Comparison of ENCODE assay signal across 8 mouse cellular contexts in genomic region chr5:24452030-24452690, GRCm38 (mm10). TPM values are rescaled to one million over a fixed set of nuclear protein-coding genes. Genes with fewer than 3 reads are reported as not detected.
DNase-seq lines count a peak whose midpoint lies in the region; ATAC-seq and TF ChIP-seq lines count a peak whose summit lies in the region.

Agap3 (plus strand) TSS chr5:24452177.

- TF ChIP-seq CTCF in cerebellum, adult 2 months (IDR thresholded peaks at IDR 0.05; ENCODE audit: borderline replicate concordance, insufficient read depth, low read depth, low read length) = no peak

- peak within 1 kb of the TSS; percentile 96 for H3K4me2 ChIP-seq in hindbrain, embryonic 14.5 days (replicated peaks)
- H3K4me2 ChIP-seq in limb, embryonic 14.5 days (replicated peaks; ENCODE audit: low read depth, low read length, severe bottlenecking) = peak within 1 kb of the TSS; percentile 98
- peak within 1 kb of the TSS; percentile 95 for H3K4me2 ChIP-seq in midbrain, embryonic 16.5 days (ENCODE audit: low read length)

- peak; percentile 49 to 59 for DNase-seq in spleen, postnatal 10 days (ENCODE audit: low spot score in 2 of 2)
- DNase-seq in spleen, adult 12 weeks (ENCODE audit: low spot score) = no peak
- peak; percentile 59 to 68 for DNase-seq in cerebellum, adult 2 months
- no peak for DNase-seq in gastrocnemius, adult 8-10 months (ENCODE audit: low spot score in 2 of 2)
- peak; percentile 55 for DNase-seq in hindbrain, embryonic 14.5 days (ENCODE audit: low spot score)
- no peak for DNase-seq in limb, embryonic 14.5 days (ENCODE audit: low spot score)
- peak; percentile 51 for DNase-seq in thymus, postnatal 25 days

- WGBS in cerebellum, adult 2 months = under 1% methylated on average over 58 of the region's 85 CpGs
- under 1% methylated on average over 58 of the region's 85 CpGs for WGBS in hindbrain, embryonic 14.5 days
- under 1% methylated on average over 28 of the region's 85 CpGs for WGBS in limb, embryonic 14.5 days
- WGBS in midbrain, embryonic 16.5 days = 0% methylated on average over 44 of the region's 85 CpGs

- ATAC-seq in hindbrain, embryonic 14.5 days (ENCODE audit: low FRiP score) = no peak
- ATAC-seq in limb, embryonic 14.5 days (ENCODE audit: low FRiP score, low read depth) = peak; percentile 0
- ATAC-seq in midbrain, embryonic 16.5 days = peak; percentile 3

- TF ChIP-seq POLR2A in cerebellum, adult 2 months (IDR thresholded peaks at IDR 0.05; ENCODE audit: borderline replicate concordance, insufficient read depth, low read length) = no peak
- no peak for TF ChIP-seq POLR2A in limb, embryonic 14.5 days (IDR thresholded peaks at IDR 0.05; ENCODE audit: borderline replicate concordance, extremely low read depth, insufficient read depth, insufficient read length)

- no peaks in the 10 kb centered on the region for H3K9me3 ChIP-seq in hindbrain, embryonic 14.5 days (ENCODE audit: control insufficient read depth, low read length)
- H3K9me3 ChIP-seq in limb, embryonic 14.5 days (ENCODE audit: control insufficient read depth, low read length) = no peaks in the 10 kb centered on the region
- no peaks in the 10 kb centered on the region for H3K9me3 ChIP-seq in midbrain, embryonic 16.5 days (replicated peaks; ENCODE audit: control insufficient read depth, low read length, poor library complexity, severe bottlenecking)

- H3K27ac ChIP-seq in cerebellum, adult 2 months (ENCODE audit: insufficient read depth, low read length) = peak within 1 kb of the TSS; percentile 79
- H3K27ac ChIP-seq in hindbrain, embryonic 14.5 days = peak within 1 kb of the TSS; percentile 92
- peak within 1 kb of the TSS; percentile 88 for H3K27ac ChIP-seq in limb, embryonic 14.5 days (replicated peaks; ENCODE audit: low read depth, low read length)
- H3K27ac ChIP-seq in midbrain, embryonic 16.5 days (ENCODE audit: low read length) = peak within 1 kb of the TSS; percentile 83

- H3K27me3 ChIP-seq in cerebellum, adult 2 months (ENCODE audit: control insufficient read depth, insufficient read depth, low read length) = no peaks in the 10 kb centered on the region
- 0 out of 2 replicates have a peak, but pooled peaks cover 4% of the 10 kb centered on the region for H3K27me3 ChIP-seq in hindbrain, embryonic 14.5 days (ENCODE audit: control insufficient read depth, insufficient read depth, low read length)
- no peaks in the 10 kb centered on the region for H3K27me3 ChIP-seq in limb, embryonic 14.5 days (ENCODE audit: control insufficient read depth, insufficient read depth, low read length)
- H3K27me3 ChIP-seq in midbrain, embryonic 16.5 days (ENCODE audit: control insufficient read depth, insufficient read depth, low read depth, low read length) = no peaks in the 10 kb centered on the region

- H3K4me3 ChIP-seq in cerebellum, adult 2 months (replicated peaks; ENCODE audit: insufficient read depth, low read depth, low read length) = peak within 1 kb of the TSS; percentile 89
- H3K4me3 ChIP-seq in hindbrain, embryonic 14.5 days (replicated peaks; ENCODE audit: low read length) = peak within 1 kb of the TSS; percentile 86
- H3K4me3 ChIP-seq in limb, embryonic 14.5 days (replicated peaks; ENCODE audit: low read length) = peak within 1 kb of the TSS; percentile 91
- peak within 1 kb of the TSS; percentile 93 for H3K4me3 ChIP-seq in midbrain, embryonic 16.5 days (ENCODE audit: low read depth, low read length)

- H3K36me3 ChIP-seq in hindbrain, embryonic 14.5 days (replicated peaks; ENCODE audit: control insufficient read depth, insufficient read depth) = 0 out of 2 replicates have a peak, but pooled peaks cover 2% of the 10 kb centered on the region
- H3K36me3 ChIP-seq in limb, embryonic 14.5 days (ENCODE audit: control insufficient read depth, insufficient read depth, low read length) = no peaks in the 10 kb centered on the region; the same call in 1 of the 2 replicates
- H3K36me3 ChIP-seq in midbrain, embryonic 16.5 days (ENCODE audit: control insufficient read depth, insufficient read depth, low read length) = no peaks in the 10 kb centered on the region

- H3K9ac ChIP-seq in hindbrain, embryonic 14.5 days = peak within 1 kb of the TSS; percentile 90
- H3K9ac ChIP-seq in limb, embryonic 14.5 days (ENCODE audit: low read depth, low read length, severe bottlenecking) = peak within 1 kb of the TSS; percentile 87
- peak within 1 kb of the TSS; percentile 95 for H3K9ac ChIP-seq in midbrain, embryonic 16.5 days (ENCODE audit: low read depth, low read length)

- peaks cover 25% of the 10 kb centered on the region for H3K4me1 ChIP-seq in cerebellum, adult 2 months (ENCODE audit: control insufficient read depth, insufficient read depth, low read length)
- H3K4me1 ChIP-seq in hindbrain, embryonic 14.5 days (replicated peaks; ENCODE audit: control insufficient read depth, insufficient read depth, low read length) = peaks cover 52% of the 10 kb centered on the region
- H3K4me1 ChIP-seq in limb, embryonic 14.5 days (ENCODE audit: control insufficient read depth, insufficient read depth, low read length) = peaks cover 34% of the 10 kb centered on the region
- H3K4me1 ChIP-seq in midbrain, embryonic 16.5 days (ENCODE audit: control insufficient read depth, insufficient read depth, low read length) = peaks cover 40% of the 10 kb centered on the region

RNA-seq across cellular contexts. Expression of gene Agap3, which starts in this region (rescaled TPM):
- 402 and 421 TPM in 2 replicates for polyA plus RNA-seq in cerebellum, adult 2 months (2012; rRNA removed)
- total RNA-seq in gastrocnemius, adult 8-10 months (2022) = 10 to 100 TPM; 79.7 to 89.0 (median 83.6) TPM
- polyA plus RNA-seq in hindbrain, embryonic 14.5 days (2014; fragmentation: Nextera tagmentation; extraction: Ambion mirVana) = 66.3 and 73.1 TPM in 2 replicates
- polyA plus RNA-seq in limb, embryonic 14.5 days (2012; rRNA removed) = 103 and 114 TPM in 2 replicates
- polyA plus RNA-seq in limb, embryonic 14.5 days (2014; fragmentation: Nextera tagmentation; extraction: Ambion mirVana) = 57.9 and 61.7 TPM in 2 replicates
- 55.6 and 56.9 TPM in 2 replicates for polyA plus RNA-seq in midbrain, embryonic 16.5 days (2015; fragmentation: Nextera tagmentation; extraction: Ambion mirVana)

Comparison
In these comparisons a context has a peak if more than half of its experiments do, and no peak if none do; other contexts are left out.
1. DNase-seq: peak in spleen, postnatal 10 days (2 of 2), cerebellum, adult 2 months (2 of 2), hindbrain, embryonic 14.5 days (single experiment) and thymus, postnatal 25 days (single experiment); none in spleen, adult 12 weeks (single experiment), gastrocnemius, adult 8-10 months (0 of 2) and limb, embryonic 14.5 days (single experiment).
2. Peak in every context shown above with its lines, with median percentiles within 50 percentile points of each other: H3K27ac ChIP-seq, H3K4me3 ChIP-seq, H3K4me2 ChIP-seq and H3K9ac ChIP-seq.